Mouse (Mus musculus): Measurements from ENCODE around the gene Tiprl.

Tiprl gene

GRCm38 (mm10) chr1:165236321-165237298, at the start of gene Tiprl:
Tiprl (minus strand) TSS chr1:165236996.
- in situ Hi-C loops (cut with MboI, MseI) = no loop called here

- in situ Hi-C loops (cut with MboI, MseI) = no loop called here
These were observed 47.3 kb upstream of the Tiprl start for GRCm38 (mm10) chr1:165284096-165284495.

- in situ Hi-C loops (cut with MboI, MseI) = no loop called here
These were observed 46.2 kb upstream of the Tiprl start for GRCm38 (mm10) chr1:165282967-165283345.

- in situ Hi-C loops (cut with MboI, MseI) = no loop called here
These were observed 45.6 kb upstream of the Tiprl start for GRCm38 (mm10) chr1:165282222-165282966.

- in situ Hi-C loops (cut with MboI, MseI) = no loop called here
These were observed 44.8 kb upstream of the Tiprl start for GRCm38 (mm10) chr1:165281351-165282221.

GRCm38 (mm10) chr1:165280741-165281140, 43.9 kb upstream of the Tiprl start:
- in situ Hi-C loops (cut with MboI, MseI) = no loop called here

- in situ Hi-C loops (cut with MboI, MseI) = no loop called here
These were observed 38.1 kb upstream of the Tiprl start for GRCm38 (mm10) chr1:165274946-165275345.

- in situ Hi-C loops (cut with MboI, MseI) = loop anchor here (10.0 kb wide), 1 partner anchor 313 kb away; no protein-coding TSS in a partner anchor
These were observed 15.4 kb upstream of the Tiprl start for GRCm38 (mm10) chr1:165252027-165252671.

GRCm38 (mm10) chr1:165250546-165250945, 13.8 kb upstream of the Tiprl start:
- in situ Hi-C loops (cut with MboI, MseI) = loop anchor here (10.0 kb wide), 1 partner anchor 314 kb away; no protein-coding TSS in a partner anchor

GRCm38 (mm10) chr1:165248842-165249241, 12.0 kb upstream of the Tiprl start:
- in situ Hi-C loops (cut with MboI, MseI) = no loop called here

- in situ Hi-C loops (cut with MboI, MseI) = no loop called here
These were observed 11.0 kb upstream of the Tiprl start for GRCm38 (mm10) chr1:165247788-165248187.

- in situ Hi-C loops (cut with MboI, MseI) = no loop called here
These were observed 10.3 kb upstream of the Tiprl start for GRCm38 (mm10) chr1:165247085-165247484.

- in situ Hi-C loops (cut with MboI, MseI) = no loop called here
These were observed 9.8 kb upstream of the Tiprl start for GRCm38 (mm10) chr1:165246587-165246986.

GRCm38 (mm10) chr1:165235846-165236245, 950 bp downstream of the Tiprl start:
- in situ Hi-C loops (cut with MboI, MseI) = no loop called here

- in situ Hi-C loops (cut with MboI, MseI) = no loop called here
These were observed 3.0 kb downstream of the Tiprl start for GRCm38 (mm10) chr1:165233806-165234205.

- in situ Hi-C loops (cut with MboI, MseI) = no loop called here
These were observed 6.1 kb downstream of the Tiprl start for GRCm38 (mm10) chr1:165230691-165231090.

GRCm38 (mm10) chr1:165229577-165229976, 7.2 kb downstream of the Tiprl start:
- in situ Hi-C loops (cut with MboI, MseI) = no loop called here

GRCm38 (mm10) chr1:165217023-165217589, 19.7 kb downstream of the Tiprl start:
- in situ Hi-C loops (cut with MboI, MseI) = no loop called here

- in situ Hi-C loops (cut with MboI, MseI) = no loop called here
These were observed 21.0 kb downstream of the Tiprl start for GRCm38 (mm10) chr1:165215831-165216230.

- in situ Hi-C loops (cut with MboI, MseI) = no loop called here
These were observed 31.2 kb downstream of the Tiprl start for GRCm38 (mm10) chr1:165205591-165205990.
